Mouse (Mus musculus): ENCODE measurements around the gene Tcf12. TPM values are rescaled to one million over a fixed set of nuclear protein-coding genes. Genes with fewer than 3 reads are reported as not detected.
A peak's percentile ranks its signal among the peaks of the same experiment; 100 is the strongest.

The Tcf12 gene
- total RNA-seq (2021): 10 to 100 TPM; 82.5 to 95.3 TPM
- long read RNA-seq, experiment 1, partial matches to known transcripts: 4 of 15 reads
- long read RNA-seq, experiment 1, other reads (novel, unspliced or antisense): 11 of 15 reads
- long read RNA-seq, experiment 2, full-length matches to known transcripts: 13 of 21 reads
- long read RNA-seq, experiment 2, partial matches to known transcripts: 4 of 21 reads
- long read RNA-seq, experiment 2, other reads (novel, unspliced or antisense): 4 of 21 reads

DNA sequence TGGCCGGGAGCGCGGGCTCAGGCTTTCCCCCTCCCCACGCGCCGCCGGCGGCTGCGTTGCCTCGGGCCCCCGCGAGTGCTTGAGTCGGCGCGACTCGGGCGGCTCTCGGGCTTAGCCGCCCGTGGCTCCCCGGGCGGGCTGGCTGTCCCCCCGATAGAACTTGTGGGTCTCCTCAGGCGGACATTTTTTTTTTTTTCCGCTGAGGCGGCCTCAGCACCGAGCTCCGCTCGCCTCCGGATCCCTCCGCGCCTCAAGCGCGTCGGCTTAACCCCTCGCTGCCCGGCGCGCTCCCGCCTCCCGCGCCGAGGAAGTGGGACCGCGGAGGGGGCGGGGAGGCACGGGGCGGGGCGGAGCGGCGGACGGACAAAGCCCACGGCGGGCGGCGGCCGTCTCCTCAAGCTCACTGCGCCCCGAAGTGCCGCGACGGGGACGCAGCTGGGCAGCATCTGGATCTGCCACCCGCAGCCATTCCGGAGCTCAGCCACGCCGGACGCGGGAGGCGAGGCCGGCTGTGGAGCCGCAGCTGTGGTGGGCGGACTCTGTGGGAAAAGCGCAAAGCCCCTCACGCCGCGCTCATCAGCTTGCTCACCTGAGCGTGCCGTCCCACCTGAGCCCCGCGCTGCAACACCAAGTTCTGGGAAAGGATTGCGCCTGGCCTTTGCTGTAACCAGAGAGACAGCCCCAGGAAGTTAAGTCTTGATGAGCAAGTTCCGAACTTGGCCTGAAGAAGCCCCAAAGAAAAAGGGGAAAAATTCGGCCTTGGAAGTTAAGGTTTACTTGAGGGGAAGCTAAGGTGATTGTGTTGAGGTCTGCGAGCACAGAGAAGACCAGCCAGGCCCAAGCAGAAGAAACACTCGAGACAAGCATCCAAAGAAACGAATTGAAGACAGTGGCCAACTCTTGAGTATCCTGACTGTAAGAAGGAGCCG, at the start of gene Tcf12:
Gene Tcf12, minus strand, starts transcription at position 250 of the 929 bp plus-strand sequence.
- DNase-seq: peak; percentile 88

DNA sequence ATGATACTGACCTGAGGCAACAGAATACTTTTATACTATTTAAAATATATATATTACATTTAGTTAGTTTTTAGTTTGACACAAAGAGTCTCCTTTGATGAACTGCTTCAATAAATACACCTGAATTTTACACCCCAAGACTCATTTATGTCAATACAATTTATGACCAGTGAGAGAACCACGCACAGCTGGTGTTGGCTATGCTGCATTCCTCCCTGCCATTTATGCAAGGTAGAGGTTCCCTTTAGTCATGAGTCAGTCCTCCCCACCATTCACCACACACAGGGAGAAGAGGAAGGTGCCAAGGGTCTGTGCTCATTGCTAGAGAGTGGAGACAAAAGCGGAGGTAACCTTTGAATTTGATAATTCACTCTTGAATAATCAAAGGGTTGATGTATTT, 46.7 kb upstream of the Tcf12 start:
- DNase-seq: no peak

DNA sequence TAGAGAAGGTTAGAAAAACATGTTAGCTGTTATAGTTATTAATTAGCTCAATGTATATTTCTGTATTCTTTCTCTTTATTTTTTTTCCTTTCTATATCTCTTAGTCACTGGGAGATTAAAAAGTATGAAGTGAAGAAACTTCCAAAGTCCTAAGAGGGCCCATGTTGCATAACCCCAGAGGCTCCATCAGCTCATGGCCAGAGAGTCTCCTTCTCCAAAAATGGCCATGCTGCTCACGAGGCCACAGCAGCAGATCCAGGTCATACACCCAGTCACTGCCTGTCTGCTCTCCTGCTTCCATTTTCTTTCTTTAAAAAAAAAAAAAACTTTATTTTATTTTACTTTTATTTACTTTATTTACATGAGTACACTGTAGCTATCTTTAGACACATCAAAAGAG, 45.4 kb upstream of the Tcf12 start:
- no peak for DNase-seq

DNA sequence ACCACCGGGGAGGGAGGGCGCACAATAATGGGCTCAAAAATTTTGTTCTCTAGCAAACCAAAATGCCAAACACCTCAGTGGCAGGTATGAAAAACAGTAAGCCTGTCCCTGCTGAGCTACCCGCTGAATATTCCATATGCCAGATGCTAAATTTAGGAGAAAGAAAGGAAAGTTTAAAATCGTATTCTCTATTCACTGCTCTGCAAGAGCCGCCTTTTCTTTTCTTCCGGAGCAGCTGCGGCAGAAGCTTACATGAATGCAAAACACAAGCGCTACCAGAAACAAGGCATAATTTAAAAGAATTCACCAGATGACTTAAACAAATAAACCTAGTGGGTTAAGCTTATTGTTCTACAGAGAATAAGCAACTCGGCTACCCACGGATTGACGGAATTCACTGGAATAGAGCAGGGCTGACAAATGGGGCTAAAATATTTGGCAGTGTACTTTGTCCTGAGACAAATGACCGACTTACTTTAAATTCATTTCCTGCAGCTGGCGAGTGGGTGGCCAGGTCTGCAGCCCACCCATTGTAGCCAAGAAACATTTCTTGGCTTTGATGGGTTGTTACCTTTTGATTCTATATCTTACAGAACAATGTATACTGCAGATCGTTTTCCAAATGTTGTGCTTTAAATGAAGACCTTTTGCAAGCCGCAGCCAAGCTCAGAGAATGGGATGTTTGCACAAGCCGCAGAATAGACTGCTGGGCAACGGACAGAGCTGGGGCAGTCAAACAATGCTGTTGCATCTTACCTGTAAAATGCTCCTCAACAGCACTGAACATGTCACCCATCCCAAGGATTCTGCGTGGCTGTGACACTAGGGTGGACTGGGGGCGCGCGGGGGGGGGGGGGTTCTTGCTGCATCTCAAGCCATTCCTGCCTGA, 43.8 kb upstream of the Tcf12 start:
- no peak for DNase-seq

DNA sequence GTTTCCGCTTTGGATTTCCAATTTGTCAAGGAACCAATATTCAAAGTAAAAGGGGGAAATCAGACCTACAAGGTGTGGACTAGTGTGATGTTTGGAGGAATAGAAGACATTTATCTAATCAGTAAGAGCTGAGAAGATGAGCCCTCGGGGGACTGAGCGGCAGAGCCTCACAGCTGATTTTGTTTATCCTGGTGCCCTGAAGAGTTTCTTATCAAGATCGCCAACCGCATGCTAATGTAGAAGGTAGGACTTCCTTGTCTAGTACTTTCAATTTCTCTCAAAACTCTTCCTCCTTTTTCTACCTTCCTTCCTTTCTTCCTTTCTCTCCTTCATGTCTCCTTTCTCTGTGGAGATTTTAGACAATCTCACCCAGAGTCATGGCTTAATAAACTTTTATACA, 32.5 kb upstream of the Tcf12 start:
- no peak for DNase-seq

DNA sequence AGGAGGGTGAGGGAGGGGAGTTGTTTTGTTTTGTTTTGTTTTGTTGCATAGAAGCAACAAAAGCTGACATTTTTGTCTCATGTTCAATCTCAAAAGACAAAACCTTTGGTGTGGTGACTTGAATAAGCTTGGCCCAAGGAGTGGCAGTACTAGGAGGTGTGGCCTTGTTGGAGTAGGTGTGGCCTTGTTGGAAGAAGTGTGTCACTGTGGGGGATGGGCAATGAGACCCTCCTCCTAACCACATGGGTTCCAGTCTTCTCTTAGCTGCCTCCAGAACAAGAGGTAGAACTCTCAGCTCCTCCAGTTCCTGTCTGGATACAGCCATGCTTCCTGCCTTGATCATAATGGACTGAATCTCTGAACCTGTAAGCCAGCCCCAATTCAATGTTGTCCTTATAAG, 26.2 kb upstream of the Tcf12 start:
- no peak for DNase-seq

DNA sequence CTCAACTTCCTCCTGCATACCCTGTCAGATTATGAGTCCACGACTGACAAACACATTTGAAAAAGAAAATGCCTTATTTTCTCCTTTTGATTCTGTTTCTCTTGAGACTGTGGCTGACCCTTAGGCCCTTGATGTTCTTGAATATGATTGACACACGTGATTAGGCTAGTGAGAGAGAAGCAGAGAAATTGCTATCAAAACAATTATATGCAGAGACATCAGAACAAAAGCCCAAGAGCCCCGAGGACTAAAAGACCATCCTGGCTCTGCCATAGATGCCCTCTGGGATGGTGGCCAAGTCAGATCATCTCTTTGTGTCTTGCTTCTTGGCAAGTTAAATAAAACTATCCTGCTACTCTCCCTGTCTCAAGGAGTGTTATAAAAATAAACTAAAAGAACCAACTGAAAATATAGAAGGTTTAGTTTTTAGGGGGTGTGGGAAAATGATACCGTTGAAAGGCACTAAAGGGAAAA, 22.1 kb upstream of the Tcf12 start:
- DNase-seq: no peak

DNA sequence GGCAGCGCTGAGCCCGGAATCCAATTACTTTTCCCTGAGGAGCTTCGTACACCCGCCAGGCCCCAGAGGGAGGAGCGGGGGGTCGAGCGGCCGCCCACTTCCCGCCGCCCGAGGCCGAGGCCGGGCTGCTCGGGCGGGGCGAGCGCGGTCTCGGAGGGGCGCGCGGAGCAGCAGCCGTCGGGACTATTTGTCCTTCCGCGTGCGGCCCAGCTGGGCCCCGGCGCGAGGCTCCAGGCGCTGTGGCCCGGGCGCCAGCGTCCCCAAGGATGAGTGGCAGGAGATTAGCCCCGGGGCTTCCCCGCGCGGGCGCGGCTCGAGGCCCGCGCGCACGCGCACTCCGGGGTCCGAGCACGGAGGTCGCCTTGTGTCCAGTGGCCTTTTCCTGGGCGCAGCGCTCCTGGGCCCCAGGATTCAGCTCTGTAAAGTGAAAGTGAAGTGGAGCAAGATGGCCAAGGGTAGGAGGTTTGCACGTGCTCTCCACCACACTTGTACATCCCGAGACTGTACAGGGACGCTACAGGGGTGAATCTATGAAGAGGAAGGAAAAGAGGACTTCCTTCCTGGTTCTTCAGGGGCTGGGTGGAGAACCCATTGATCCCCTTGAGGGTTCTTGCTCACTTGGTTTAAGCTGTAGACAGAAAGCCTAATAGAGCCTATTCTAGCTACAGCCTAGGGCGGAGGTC, 21.6 kb upstream of the Tcf12 start:
- peak; percentile 93 for DNase-seq

DNA sequence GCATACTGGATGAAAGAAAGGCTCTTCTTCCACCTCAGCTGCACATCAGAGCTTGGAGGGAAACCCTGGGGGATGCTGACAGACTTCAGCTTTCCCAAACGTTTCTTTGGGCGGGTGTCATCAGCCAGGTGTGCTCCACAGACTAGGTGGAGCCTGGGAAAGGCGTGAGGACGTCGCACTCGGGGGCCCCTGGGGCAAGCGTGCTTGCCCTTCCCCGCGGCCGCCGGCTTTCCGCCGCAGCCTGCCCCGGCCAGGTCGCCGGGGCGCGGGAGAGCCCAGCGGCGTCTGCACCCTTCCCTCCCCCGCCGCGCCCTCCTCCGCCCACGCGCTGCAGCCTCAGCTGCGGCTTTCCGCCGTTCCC, 21.0 kb upstream of the Tcf12 start:
- no peak for DNase-seq

DNA sequence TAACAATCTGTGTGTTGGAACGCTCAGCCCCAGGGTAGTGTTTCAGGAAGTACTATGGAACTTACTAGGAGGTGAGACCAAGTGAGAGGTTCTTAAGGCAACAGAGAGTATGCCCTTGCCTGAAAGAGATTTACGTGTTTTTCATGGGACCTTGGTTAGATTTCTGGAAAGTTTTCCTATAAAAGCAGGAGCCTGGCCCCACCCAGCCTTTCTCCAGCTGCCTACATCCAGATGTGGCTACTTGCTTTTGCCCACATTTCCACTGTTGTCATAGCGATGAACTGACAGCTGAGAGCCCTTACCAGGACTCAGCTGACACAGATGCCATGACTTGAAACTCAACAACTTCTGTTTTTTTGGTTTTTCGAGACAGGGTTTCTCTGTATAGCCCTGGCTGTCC, 18.2 kb upstream of the Tcf12 start:
- no peak for DNase-seq

DNA sequence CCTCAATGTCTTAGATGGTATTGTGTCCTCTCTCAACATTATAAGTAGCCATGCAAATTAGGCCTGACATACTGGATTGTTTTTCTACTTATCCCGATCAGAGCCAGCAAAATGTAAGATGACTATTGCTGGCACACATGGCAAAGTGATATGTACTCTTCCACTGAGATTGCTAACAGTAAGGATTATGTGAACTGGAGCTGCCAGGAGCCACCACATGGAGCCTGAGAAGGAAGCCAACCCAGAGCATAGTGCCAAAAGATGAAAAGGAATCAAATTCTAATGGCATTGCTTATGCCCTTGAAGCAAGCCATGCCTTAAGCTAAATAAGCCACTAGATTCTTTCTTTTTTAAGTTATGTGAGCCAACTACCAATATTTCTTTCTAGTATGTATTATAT, 13.8 kb upstream of the Tcf12 start:
- DNase-seq: no peak

DNA sequence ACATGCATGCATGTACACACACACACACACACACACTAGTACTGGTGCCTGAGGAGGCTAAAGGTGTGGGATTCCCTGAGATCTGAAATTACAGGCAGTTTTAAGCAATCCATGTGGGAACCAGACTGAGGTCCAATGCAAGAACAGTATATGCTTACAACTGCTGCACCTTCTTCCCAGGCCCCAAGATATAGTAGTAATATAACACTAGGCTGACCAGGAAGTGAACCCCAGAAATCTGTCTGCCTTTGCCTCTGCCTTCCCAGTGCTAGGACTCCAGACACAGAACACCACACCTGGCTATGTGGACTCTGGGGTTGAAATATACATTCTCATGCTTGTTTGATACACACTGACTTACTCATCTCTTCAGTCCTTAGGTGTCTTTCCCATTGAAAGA, 6.8 kb upstream of the Tcf12 start:
- DNase-seq: no peak

DNA sequence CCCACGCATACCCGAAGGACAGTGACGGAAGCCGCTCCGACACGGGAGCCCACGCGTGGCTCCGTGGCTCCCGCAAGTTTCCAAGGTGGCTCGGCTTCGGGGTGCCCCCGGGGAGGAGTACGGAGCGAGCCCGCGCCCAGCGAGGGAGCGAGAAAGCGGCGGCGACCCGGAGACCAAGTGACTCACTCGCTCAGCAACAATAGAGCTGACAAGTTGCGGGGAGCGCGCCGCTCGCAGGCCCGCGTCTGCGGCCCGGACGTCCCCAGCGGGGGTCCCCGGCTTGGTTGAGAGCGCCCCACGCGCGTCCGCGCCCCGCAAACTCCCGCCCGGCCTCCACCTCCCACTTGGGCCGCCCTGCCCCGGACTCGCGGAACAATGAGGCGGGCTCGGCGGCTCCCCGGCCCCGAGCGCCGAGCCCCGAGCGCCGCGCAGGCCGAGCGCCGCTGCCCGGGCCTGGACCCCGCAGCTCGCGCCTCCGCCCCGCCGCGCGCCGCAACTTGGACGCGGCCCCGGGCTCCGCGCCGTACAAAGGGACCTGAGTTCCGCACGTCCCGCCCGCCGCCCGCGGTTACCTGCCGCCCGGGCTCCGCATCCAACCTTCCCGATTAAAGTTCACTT, 558 bp downstream of the Tcf12 start:
- DNase-seq: peak; percentile 77

DNA sequence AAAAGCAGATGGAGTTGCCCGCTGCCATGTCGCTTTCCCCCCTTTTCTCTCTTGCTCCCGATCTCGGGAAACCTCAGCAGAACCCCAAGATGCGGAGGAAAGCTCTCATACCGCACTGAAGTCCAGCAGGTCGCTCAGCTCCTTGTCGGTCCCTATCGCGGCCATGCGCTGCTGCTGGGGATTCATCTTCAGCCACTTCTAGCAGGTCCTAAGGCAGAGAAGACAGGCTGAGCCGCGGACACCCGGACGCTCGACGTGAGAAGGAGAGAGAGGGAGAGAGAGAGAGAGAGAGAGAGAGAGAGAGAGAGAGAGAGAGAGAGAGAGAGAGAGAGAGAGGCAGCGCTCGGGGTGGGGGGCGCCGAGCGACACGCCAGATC, 1.1 kb downstream of the Tcf12 start:
- DNase-seq: peak; percentile 59

DNA sequence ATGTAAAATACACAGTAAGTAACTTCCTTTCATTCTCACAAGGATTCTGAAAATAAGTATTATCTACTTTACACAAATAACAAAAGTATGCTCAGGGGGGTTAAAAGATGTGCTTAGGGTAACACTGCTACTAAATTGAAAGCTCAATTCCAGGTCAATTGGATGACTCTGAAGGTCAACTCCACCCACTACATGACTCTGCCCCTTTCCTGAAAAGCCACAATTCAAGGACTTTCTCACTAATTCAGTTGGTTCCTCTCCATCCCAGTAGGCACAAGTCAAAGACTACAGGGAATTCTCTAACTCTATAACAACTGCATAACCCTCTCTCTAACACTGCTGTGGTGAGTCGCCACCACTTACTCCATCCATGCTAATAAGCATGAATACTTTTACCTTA, 8.2 kb downstream of the Tcf12 start:
- no peak for DNase-seq

DNA sequence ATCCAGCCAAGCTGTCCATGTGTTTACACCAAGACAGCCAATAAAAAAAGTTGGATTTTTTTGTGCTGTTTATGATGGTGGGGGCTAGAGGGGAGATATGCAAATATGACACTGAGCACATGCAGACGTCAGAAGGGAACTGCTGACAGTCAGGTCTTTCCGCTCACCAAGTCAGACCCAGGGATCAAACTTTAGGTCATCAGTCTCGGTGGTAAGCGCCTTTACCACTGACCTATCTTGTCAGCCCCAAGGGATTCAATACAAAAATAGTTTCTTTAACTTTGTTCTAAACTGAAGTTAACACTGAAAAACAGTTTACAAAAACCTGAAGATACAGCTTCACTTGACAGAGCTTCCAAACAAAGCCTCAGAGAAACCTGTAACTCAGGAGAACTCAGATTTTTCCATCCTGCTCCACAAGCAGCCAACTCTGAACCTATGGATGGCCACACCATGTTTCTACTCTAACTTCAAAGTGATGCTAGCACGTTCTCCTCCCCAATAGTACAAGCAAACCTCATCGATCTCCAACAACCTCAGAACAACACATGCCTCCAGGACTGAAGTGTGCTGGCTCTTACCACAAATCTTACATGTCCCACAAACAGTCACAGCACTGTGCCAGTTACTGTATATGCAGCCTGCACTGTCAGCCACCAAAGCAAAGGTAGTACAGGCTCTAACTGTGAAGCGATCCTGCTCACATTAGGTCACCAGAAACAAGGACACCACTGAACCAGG, 11.6 kb downstream of the Tcf12 start:
- no peak for DNase-seq

DNA sequence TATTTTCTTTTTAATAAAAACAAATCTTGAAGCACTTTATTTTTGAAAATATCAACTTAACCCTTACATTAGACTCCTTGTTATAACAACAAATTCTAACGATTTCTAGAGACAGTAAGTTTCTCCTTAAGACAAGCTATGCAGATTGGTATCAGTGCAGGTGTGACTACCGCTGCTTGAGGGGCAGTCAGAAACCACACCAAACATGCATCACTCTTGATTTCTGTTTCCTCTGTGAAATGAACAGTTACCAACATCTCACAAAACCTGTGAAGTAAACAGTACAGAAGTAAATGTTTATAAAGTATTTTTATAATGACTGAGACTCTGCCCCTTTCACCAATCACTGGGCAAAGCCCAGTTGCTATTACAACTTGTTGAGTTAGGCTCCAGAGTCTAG, 13.6 kb downstream of the Tcf12 start:
- no peak for DNase-seq

DNA sequence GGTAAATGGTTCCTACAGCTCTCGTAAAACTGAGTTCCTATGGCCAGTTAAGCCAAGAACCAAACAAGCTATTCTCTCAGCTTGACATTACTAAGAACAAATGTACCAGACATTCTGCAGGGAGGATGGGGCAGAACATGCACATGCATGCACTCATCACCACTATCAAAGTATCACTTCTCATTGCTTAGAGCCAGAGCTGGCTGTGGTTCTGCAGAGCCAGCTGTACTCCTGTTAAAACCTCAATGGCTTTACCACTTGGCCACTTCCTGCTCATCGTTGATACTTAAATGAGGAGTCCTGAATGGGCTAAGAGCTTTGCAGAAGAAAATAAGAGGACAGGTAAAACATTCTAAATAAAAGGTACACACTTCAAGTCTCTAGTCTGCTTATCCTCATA, 14.6 kb downstream of the Tcf12 start:
- no peak for DNase-seq

DNA sequence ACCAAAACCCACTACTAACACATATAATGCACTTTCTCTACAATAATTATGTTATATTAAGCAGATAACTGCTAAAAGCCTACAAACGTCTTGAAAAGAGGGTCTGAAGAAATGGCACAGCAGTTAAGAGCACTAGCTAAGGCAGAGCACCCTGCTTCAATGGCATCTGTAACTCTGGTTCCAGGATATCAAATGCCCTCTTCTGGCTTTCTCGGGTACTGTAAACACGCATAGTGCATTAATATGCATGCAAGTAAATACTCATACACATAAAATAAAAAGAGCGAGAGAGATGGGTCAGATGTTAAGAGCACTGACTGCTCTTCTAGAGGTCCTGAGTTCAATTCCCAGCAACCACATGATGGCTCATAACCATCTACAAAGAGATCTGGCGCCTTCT, 17.0 kb downstream of the Tcf12 start:
- DNase-seq: no peak

DNA sequence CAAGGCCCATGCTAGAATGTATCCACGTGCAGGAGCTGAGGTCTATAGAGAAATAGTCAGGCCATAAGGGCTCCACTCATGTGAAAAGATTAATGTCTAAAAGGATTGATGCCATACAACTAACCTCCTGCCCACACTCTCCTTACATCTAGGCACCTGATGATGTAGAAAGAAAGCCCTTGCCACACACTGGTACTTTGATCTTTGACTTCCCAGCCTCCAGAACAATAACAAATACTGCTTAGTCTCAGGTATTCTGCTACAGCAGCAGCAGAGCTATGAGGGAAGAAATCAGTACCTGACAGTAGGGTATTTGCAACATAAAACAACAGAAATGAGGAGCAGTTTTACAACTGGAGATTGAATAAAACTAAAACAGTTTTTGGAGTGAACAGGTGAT, 19.5 kb downstream of the Tcf12 start:
- DNase-seq: no peak

All from adrenal gland, postnatal 10 days (tissue).